Mouse (Mus musculus) heart, postnatal 0 days (tissue): ENCODE measurements at regions not wholly inside any gene's neighbourhood (a gene's known extent, or its start where the extent isn't known, plus 50 kb on each side); places are given as distances from the start of the nearest gene placed in this dataset.

Experiments used
- CTCF ChIP-seq: IDR thresholded peaks from 2 replicates; pipeline ENCODE4 v1.5.1; 2016; ENCODE audit warnings: antibody characterized with exemption, control low read depth, low read depth
- EP300 ChIP-seq: IDR thresholded peaks from 2 replicates; pipeline ENCODE4 v1.6.1; 2016; ENCODE audit warnings: antibody characterized with exemption, low read depth

DNA sequence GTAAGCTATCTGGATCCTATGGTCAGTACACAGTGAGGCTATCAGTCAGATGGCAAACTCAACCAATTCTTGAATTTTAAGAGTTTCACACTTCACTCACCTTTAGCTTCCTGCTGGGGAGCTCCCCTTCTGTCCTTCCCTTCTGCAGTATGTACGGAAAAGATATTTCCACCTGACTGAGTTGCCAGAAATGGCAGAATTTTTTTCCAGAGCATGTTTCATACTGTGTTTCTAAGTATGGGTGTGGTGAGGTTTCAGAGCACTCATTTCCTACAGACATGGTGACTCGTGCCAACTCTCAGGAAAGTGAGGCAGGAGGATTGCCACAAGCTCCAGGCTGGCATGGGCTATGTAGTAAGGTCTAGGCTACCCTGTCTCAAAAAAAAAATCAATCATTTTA lies 147.3 kb downstream of the 1700009N14Rik start:
- TF ChIP-seq CTCF (no peak), EP300 (no peak)
